Mouse (Mus musculus) MEL (cell line): Measurements from ENCODE around the gene Retreg1.

Experiments used
- BHLHE40 ChIP-seq: IDR thresholded peaks from 2 replicates; pipeline ENCODE4 v1.6.1; 2012; ENCODE audit warnings: low read depth, mild to moderate bottlenecking, inconsistent platforms, low read length, improper control_type of control experiment, borderline replicate concordance
- CHD2 ChIP-seq: IDR thresholded peaks from 2 replicates; pipeline ENCODE4 v1.6.1; 2011; ENCODE audit warnings: low read length, improper control_type of control experiment
- CTCF ChIP-seq, 3 experiments: IDR thresholded peaks in 2 of 3; conservative IDR thresholded peaks in 1 of 3; 2 replicates each; pipeline ENCODE4 v1.5.1; 2011 to 2012; ENCODE audit warnings: low read length in 3 of 3, low read depth in 2 of 3, mild to moderate bottlenecking in 2 of 3, improper control_type of control experiment in 1 of 3, inconsistent platforms in 1 of 3, mixed read lengths in 1 of 3, moderate library complexity in 1 of 3; ENCODE audit not compliant: control insufficient read depth in 1 of 3, insufficient read depth in 1 of 3, poor library complexity in 1 of 3, severe bottlenecking in 1 of 3
- KAT2A ChIP-seq: conservative IDR thresholded peaks from 2 replicates; pipeline ENCODE4 v1.6.1; 2012; ENCODE audit warnings: low read depth, low read length, improper control_type of control experiment, inconsistent platforms
- MAFK ChIP-seq: IDR thresholded peaks from 2 replicates; pipeline ENCODE4 v1.6.1; 2011; ENCODE audit warnings: low read depth, mild to moderate bottlenecking, low read length, improper control_type of control experiment, borderline replicate concordance
- MAX ChIP-seq: IDR thresholded peaks from 2 replicates; pipeline ENCODE4 v1.6.1; 2011; ENCODE audit warnings: low read length, improper control_type of control experiment
- MXI1 ChIP-seq: IDR thresholded peaks from 2 replicates; pipeline ENCODE4 v1.6.1; 2011; ENCODE audit warnings: mild to moderate bottlenecking, low read depth, low read length, improper control_type of control experiment
- NRF1 ChIP-seq: IDR thresholded peaks from 2 replicates; pipeline ENCODE4 v1.6.1; 2014; ENCODE audit warnings: low read depth, mild to moderate bottlenecking, inconsistent platforms, low read length, improper control_type of control experiment, moderate library complexity; ENCODE audit not compliant: poor library complexity, insufficient read depth, severe bottlenecking
- POLR2A ChIP-seq, 2 experiments: IDR thresholded peaks; 2 replicates each; pipeline ENCODE4 v1.6.1; 2011 to 2012; ENCODE audit warnings: low read length in 2 of 2, mild to moderate bottlenecking in 2 of 2, control low read depth in 1 of 2, improper control_type of control experiment in 1 of 2, low read depth in 1 of 2, moderate library complexity in 1 of 2; ENCODE audit not compliant: control insufficient read depth in 1 of 2, insufficient read depth in 1 of 2, poor library complexity in 1 of 2
- RAD21 ChIP-seq: IDR thresholded peaks from 2 replicates; pipeline ENCODE4 v1.6.1; 2011; ENCODE audit warnings: mild to moderate bottlenecking, low read depth, low read length, improper control_type of control experiment
- SMC3 ChIP-seq: IDR thresholded peaks from 2 replicates; pipeline ENCODE4 v1.6.1; 2011; ENCODE audit warnings: low read depth, low read length, improper control_type of control experiment
- TAL1 ChIP-seq: IDR thresholded peaks from 2 replicates; pipeline ENCODE4 v1.6.1; 2012; ENCODE audit warnings: mild to moderate bottlenecking, inconsistent platforms, low read length, moderate library complexity, mixed read lengths
- USF2 ChIP-seq, 2 experiments: IDR thresholded peaks; 2 replicates each; pipeline ENCODE4 v1.6.1; 2011 to 2012; ENCODE audit warnings: improper control_type of control experiment in 2 of 2, low read length in 2 of 2, borderline replicate concordance in 1 of 2, inconsistent platforms in 1 of 2, low read depth in 1 of 2, mild to moderate bottlenecking in 1 of 2; ENCODE audit not compliant: insufficient read depth in 1 of 2

DNA sequence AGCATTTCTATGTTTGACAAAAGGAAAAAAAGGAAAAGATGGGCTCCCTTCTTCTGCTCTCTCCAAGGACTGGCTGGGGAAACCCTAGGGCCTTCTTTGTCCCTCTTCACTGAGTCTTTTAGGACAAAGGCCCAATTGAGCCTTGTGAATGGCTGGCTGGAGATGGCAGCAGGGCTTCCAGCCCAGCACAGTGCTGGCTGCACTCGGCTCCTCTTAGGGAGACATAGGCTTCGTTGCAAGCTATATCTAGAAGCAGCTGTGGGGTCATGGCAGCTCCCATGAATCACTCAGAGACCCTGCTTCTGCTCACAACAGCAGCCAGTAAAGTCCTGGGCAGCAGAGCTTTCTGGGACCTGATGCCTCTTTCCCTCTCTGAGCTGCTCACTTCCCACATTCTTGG, 50.3 kb downstream of the Retreg1 start:
- TF ChIP-seq KAT2A, result no peak
- no peak for TF ChIP-seq POLR2A (IDR thresholded peaks at IDR 0.05; ENCODE audit: control insufficient read depth in 1 of 2, insufficient read depth in 1 of 2, low read depth in 1 of 2, low read length in 2 of 2, poor library complexity in 1 of 2)
- TF ChIP-seq CTCF (IDR thresholded peaks at IDR 0.05 in 2 of 3, conservative IDR thresholded peaks at IDR 0.05 in 1 of 3; ENCODE audit: control insufficient read depth in 1 of 3, insufficient read depth in 1 of 3, low read depth in 2 of 3, low read length in 3 of 3, poor library complexity in 1 of 3, severe bottlenecking in 1 of 3), result no peak
- no peak for TF ChIP-seq MAFK
- TF ChIP-seq CHD2, result no peak
- TF ChIP-seq TAL1, result no peak
- TF ChIP-seq MXI1, result no peak
- no peak for TF ChIP-seq NRF1
- TF ChIP-seq RAD21, result no peak
- no peak for TF ChIP-seq MAX
- TF ChIP-seq USF2 (IDR thresholded peaks at IDR 0.05; ENCODE audit: borderline replicate concordance in 1 of 2, insufficient read depth in 1 of 2, low read depth in 1 of 2, low read length in 2 of 2), result no peak
- TF ChIP-seq SMC3, result no peak
- no peak for TF ChIP-seq BHLHE40
